Mouse (Mus musculus) stomach, postnatal 0 days (tissue): Measurements from ENCODE around the gene Rftn1.

ENCODE experiments used
- CTCF ChIP-seq: IDR thresholded peaks from 2 replicates; pipeline ENCODE4 v1.5.1; 2016; ENCODE audit warnings: antibody characterized with exemption, low read depth, mild to moderate bottlenecking, moderate library complexity
- EP300 ChIP-seq: optimal IDR thresholded peaks from 2 replicates; pipeline ENCODE3; 2016; ENCODE audit warnings: antibody characterized with exemption

DNA sequence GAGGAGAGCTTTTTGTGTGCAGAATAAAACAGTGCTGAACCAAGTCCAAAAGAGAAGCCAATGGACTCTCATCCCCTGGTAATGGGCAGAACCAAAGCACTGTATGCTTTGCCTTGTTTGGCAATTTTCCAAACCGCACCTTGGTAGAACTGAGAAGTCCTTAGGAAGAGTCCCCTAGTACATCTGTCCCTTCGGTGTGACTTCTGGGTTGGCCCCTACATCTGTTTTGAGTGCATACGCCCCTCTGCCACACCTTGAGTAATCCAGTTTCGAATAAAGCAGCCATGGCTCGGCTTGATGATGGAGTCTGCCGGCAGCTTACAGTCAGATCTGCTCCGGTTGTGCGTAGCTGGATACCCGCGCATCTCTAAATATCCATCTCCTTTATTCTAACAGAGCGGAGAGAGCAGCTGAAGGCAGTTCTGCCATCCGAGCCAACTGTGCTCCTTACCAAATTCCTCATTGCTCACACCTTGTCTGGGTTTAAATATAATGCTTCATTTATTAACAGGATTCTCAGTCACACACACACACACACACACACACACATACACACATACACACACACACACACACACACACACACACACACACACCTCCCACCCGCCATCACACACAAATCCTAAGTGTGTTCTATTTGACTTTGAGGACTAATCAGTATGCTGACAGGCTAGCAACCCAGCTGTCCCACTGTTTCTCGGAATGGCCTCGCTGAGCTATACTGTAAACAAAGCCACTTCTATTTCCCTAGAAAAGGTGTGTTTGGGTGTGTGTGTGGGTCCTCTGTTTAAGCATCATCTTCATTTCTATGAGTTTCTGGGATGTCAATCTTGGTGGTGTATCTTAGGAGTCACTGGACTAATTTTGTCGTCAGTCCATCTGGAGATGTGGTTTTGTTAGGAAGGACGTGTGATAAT is 224.4 kb downstream of the Rftn1 start:
- TF ChIP-seq CTCF (no peak), EP300 (no peak)
